Mouse (Mus musculus) common myeloid progenitor, adult 5-6 weeks (primary cell): ENCODE measurements around the gene Zfp451. TPM values are rescaled to one million over a fixed set of nuclear protein-coding genes. Genes with fewer than 3 reads are reported as not detected.
"Not testable (repeated sequence)": the region's sequence is repeated elsewhere in the genome, so short reads cannot be mapped to it uniquely, and the experiment has no call there.

Experiments
- ATAC-seq: replicated peaks from 2 replicates; pipeline ENCODE4 v1.8.0; 2016; ENCODE audit warnings: low read depth, mild to moderate bottlenecking, moderate TSS enrichment, inconsistent platforms; ENCODE audit not compliant: poor library complexity, severe bottlenecking
- total RNA-seq: library from RNA; stranded (forward); fragments of 200-1000, 187-1606 nt; gene quantifications from 2 replicates; pipeline ENCODE4 v1.2.3, GENCODE M21; 2017

Zfp451 gene
- total RNA-seq, 1 experiment from 2014 or later = 44.4 TPM

- peak; percentile 64 for ATAC-seq
Measured at GRCm38 (mm10) chr1:33758488-33758887, 55.9 kb downstream of the Zfp451 start.

GRCm38 (mm10) chr1:33757491-33758041, 56.8 kb downstream of the Zfp451 start, which contains the start of gene Bag2:
TSS of gene Bag2 (minus strand) at chr1:33757795.
- ATAC-seq = peak; percentile 66

- 0 out of 2 replicates have a peak, but pooled peaks have one; percentile 10 for ATAC-seq
Measured at GRCm38 (mm10) chr1:33757033-33757413, 57.4 kb downstream of the Zfp451 start.

- 0 out of 2 replicates have a peak, but pooled peaks have one; percentile 10 for ATAC-seq
Measured at GRCm38 (mm10) chr1:33756258-33757032, 58.0 kb downstream of the Zfp451 start.

- no peak for ATAC-seq
Measured at GRCm38 (mm10) chr1:33755799-33756198, 58.6 kb downstream of the Zfp451 start.

- ATAC-seq = no peak
Measured at GRCm38 (mm10) chr1:33754965-33755735, 59.2 kb downstream of the Zfp451 start.

- no peak for ATAC-seq
Measured at GRCm38 (mm10) chr1:33754089-33754488, 60.3 kb downstream of the Zfp451 start.

- no peak for ATAC-seq
Measured at GRCm38 (mm10) chr1:33751283-33751682, 63.1 kb downstream of the Zfp451 start.

GRCm38 (mm10) chr1:33749709-33750108, 64.7 kb downstream of the Zfp451 start:
- ATAC-seq = not testable (repeated sequence)

- ATAC-seq = no peak
Measured at GRCm38 (mm10) chr1:33749109-33749508, 65.3 kb downstream of the Zfp451 start.

GRCm38 (mm10) chr1:33745901-33746300, 68.5 kb downstream of the Zfp451 start:
- ATAC-seq = no peak

- ATAC-seq = not testable (repeated sequence)
Measured at GRCm38 (mm10) chr1:33744815-33745214, 69.6 kb downstream of the Zfp451 start.

- ATAC-seq = peak; percentile 42; the same call in 1 of the 2 replicates
Measured at GRCm38 (mm10) chr1:33742903-33743302, 71.5 kb downstream of the Zfp451 start.

GRCm38 (mm10) chr1:33739302-33739701, 75.1 kb downstream of the Zfp451 start:
- ATAC-seq = peak; percentile 87

GRCm38 (mm10) chr1:33738681-33739278, 75.6 kb downstream of the Zfp451 start:
- peak; percentile 55 for ATAC-seq

- ATAC-seq = no peak
Measured at GRCm38 (mm10) chr1:33738281-33738680, 76.1 kb downstream of the Zfp451 start.

- no peak for ATAC-seq
Measured at GRCm38 (mm10) chr1:33734001-33734685, 80.3 kb downstream of the Zfp451 start.

GRCm38 (mm10) chr1:33733044-33733443, 81.4 kb downstream of the Zfp451 start:
- ATAC-seq = no peak

- ATAC-seq = no peak
Measured at GRCm38 (mm10) chr1:33725086-33725485, 89.3 kb downstream of the Zfp451 start.

- no peak for ATAC-seq
Measured at GRCm38 (mm10) chr1:33724516-33724915, 89.9 kb downstream of the Zfp451 start.
